Mouse (Mus musculus): ENCODE measurements around the gene Cdkal1. TPM values are rescaled to one million over a fixed set of nuclear protein-coding genes. Genes with fewer than 3 reads are reported as not detected.

The Cdkal1 gene
- polyA plus RNA-seq, 1 experiment from 2014 or later, result 35.4 TPM

GRCm38 (mm10) chr13:29857436-29857835 lies 2.0 kb upstream of the Cdkal1 start:
- H3K4me2 ChIP-seq, result no peak overlapping the region
- H3K27me3 ChIP-seq (ENCODE audit: insufficient read depth, low read length), result no peaks in the 10 kb centered on the region
- no peak overlapping the region for H3K9ac ChIP-seq
- no peak overlapping the region for H3K4me3 ChIP-seq (ENCODE audit: low read depth, low read length)
- no peaks in the 10 kb centered on the region for H3K9me3 ChIP-seq (ENCODE audit: low read depth, low read length)
- H3K27ac ChIP-seq (ENCODE audit: low read depth), result no peak overlapping the region
- no peaks in the 10 kb centered on the region for H3K36me3 ChIP-seq (ENCODE audit: insufficient read depth)
- no peak for ATAC-seq (ENCODE audit: insufficient read depth)
- H3K4me1 ChIP-seq (ENCODE audit: insufficient read depth), result no peaks in the 10 kb centered on the region
- DNase-seq, result peak; percentile 81
- 14% methylated on average over 4 of the region's 4 CpGs for WGBS
- TF ChIP-seq CTCF (IDR thresholded peaks at IDR 0.05; ENCODE audit: low read depth), result peak; percentile 68

- Histone ChIP-seq H3K4me1 (ENCODE audit: insufficient read depth) (no peaks in the 10 kb centered on the region), H3K27ac (ENCODE audit: low read depth) (peak overlapping the region; percentile 94), H3K9me3 (ENCODE audit: low read depth, low read length) (no peaks in the 10 kb centered on the region), H3K4me2 (peak overlapping the region; percentile 60), H3K27me3 (ENCODE audit: insufficient read depth, low read length) (no peaks in the 10 kb centered on the region), H3K4me3 (ENCODE audit: low read depth, low read length) (peak overlapping the region; percentile 79), H3K36me3 (ENCODE audit: insufficient read depth) (peaks cover 11% of the 10 kb centered on the region; the same call in 1 of the 2 replicates), H3K9ac (peak overlapping the region; percentile 76)
- no peak for TF ChIP-seq CTCF (IDR thresholded peaks at IDR 0.05; ENCODE audit: low read depth)
- DNase-seq (no peak), ATAC-seq (ENCODE audit: insufficient read depth) (no peak)
- WGBS, result 3% methylated on average over 5 of the region's 5 CpGs
These were observed 598 bp downstream of the Cdkal1 start for GRCm38 (mm10) chr13:29854876-29855275.

GRCm38 (mm10) chr13:29838409-29839047 lies 16.9 kb downstream of the Cdkal1 start:
- H3K27ac ChIP-seq (ENCODE audit: low read depth), result no peak overlapping the region
- H3K36me3 ChIP-seq (ENCODE audit: insufficient read depth), result peaks cover 22% of the 10 kb centered on the region; the same call in 1 of the 2 replicates
- H3K27me3 ChIP-seq (ENCODE audit: insufficient read depth, low read length), result no peaks in the 10 kb centered on the region
- no peak overlapping the region for H3K9ac ChIP-seq
- H3K4me1 ChIP-seq (ENCODE audit: insufficient read depth), result no peaks in the 10 kb centered on the region
- ATAC-seq (ENCODE audit: insufficient read depth) (no peak), DNase-seq (peak; percentile 86)
- H3K9me3 ChIP-seq (ENCODE audit: low read depth, low read length), result no peaks in the 10 kb centered on the region
- H3K4me2 ChIP-seq, result no peak overlapping the region
- 41% methylated on average over 5 of the region's 5 CpGs for WGBS
- TF ChIP-seq CTCF (IDR thresholded peaks at IDR 0.05; ENCODE audit: low read depth), result peak; percentile 78
- no peak overlapping the region for H3K4me3 ChIP-seq (ENCODE audit: low read depth, low read length)

- no peak overlapping the region for H3K4me3 ChIP-seq (ENCODE audit: low read depth, low read length)
- 17% methylated on average over 4 of the region's 4 CpGs for WGBS
- DNase-seq (peak; percentile 84), ATAC-seq (ENCODE audit: insufficient read depth) (no peak)
- peak; percentile 75 for TF ChIP-seq CTCF (IDR thresholded peaks at IDR 0.05; ENCODE audit: low read depth)
- H3K4me1 ChIP-seq (ENCODE audit: insufficient read depth), result no peaks in the 10 kb centered on the region
- peaks cover 9% of the 10 kb centered on the region; the same call in 1 of the 2 replicates for H3K36me3 ChIP-seq (ENCODE audit: insufficient read depth)
- H3K9ac ChIP-seq, result no peak overlapping the region
- H3K27me3 ChIP-seq (ENCODE audit: insufficient read depth, low read length), result no peaks in the 10 kb centered on the region
- H3K9me3 ChIP-seq (ENCODE audit: low read depth, low read length), result no peaks in the 10 kb centered on the region
- no peak overlapping the region for H3K4me2 ChIP-seq
- H3K27ac ChIP-seq (ENCODE audit: low read depth), result no peak overlapping the region
These were observed 20.3 kb downstream of the Cdkal1 start for GRCm38 (mm10) chr13:29835170-29835569.

GRCm38 (mm10) chr13:29833751-29834150 lies 21.7 kb downstream of the Cdkal1 start:
- 59% methylated on average over 8 of the region's 8 CpGs for WGBS
- no peak overlapping the region for H3K27ac ChIP-seq (ENCODE audit: low read depth)
- H3K9ac ChIP-seq, result no peak overlapping the region

GRCm38 (mm10) chr13:29831126-29831525 lies 24.3 kb downstream of the Cdkal1 start:
- Histone ChIP-seq H3K9ac (no peak overlapping the region), H3K4me2 (no peak overlapping the region), H3K36me3 (ENCODE audit: insufficient read depth) (no peaks in the 10 kb centered on the region), H3K27me3 (ENCODE audit: insufficient read depth, low read length) (no peaks in the 10 kb centered on the region), H3K27ac (ENCODE audit: low read depth) (no peak overlapping the region), H3K9me3 (ENCODE audit: low read depth, low read length) (no peaks in the 10 kb centered on the region), H3K4me1 (ENCODE audit: insufficient read depth) (no peaks in the 10 kb centered on the region), H3K4me3 (ENCODE audit: low read depth, low read length) (no peak overlapping the region)
- peak; percentile 17 for DNase-seq
- TF ChIP-seq CTCF (IDR thresholded peaks at IDR 0.05; ENCODE audit: low read depth), result no peak
- no peak for ATAC-seq (ENCODE audit: insufficient read depth)
- WGBS, result 59% methylated on average over 4 of the region's 4 CpGs

More at GRCm38 (mm10) chr13:29833751-29834150, 21.7 kb downstream of the Cdkal1 start:
- Histone ChIP-seq H3K27me3 (ENCODE audit: insufficient read depth, low read length) (no peaks in the 10 kb centered on the region), H3K4me3 (ENCODE audit: low read depth, low read length) (no peak overlapping the region), H3K4me1 (ENCODE audit: insufficient read depth) (no peaks in the 10 kb centered on the region), H3K36me3 (ENCODE audit: insufficient read depth) (peaks cover 8% of the 10 kb centered on the region; the same call in 1 of the 2 replicates), H3K9me3 (ENCODE audit: low read depth, low read length) (no peaks in the 10 kb centered on the region), H3K4me2 (no peak overlapping the region)
- TF ChIP-seq CTCF (IDR thresholded peaks at IDR 0.05; ENCODE audit: low read depth), result no peak
- ATAC-seq (ENCODE audit: insufficient read depth), result no peak
- no peak for DNase-seq

GRCm38 (mm10) chr13:29828032-29828431 lies 27.4 kb downstream of the Cdkal1 start:
- 44% methylated on average over 1 of the region's 1 CpGs for WGBS
- no peak for ATAC-seq (ENCODE audit: insufficient read depth)
- no peak for DNase-seq

More at GRCm38 (mm10) chr13:29828032-29828431, 27.4 kb downstream of the Cdkal1 start:
- no peaks in the 10 kb centered on the region for H3K27me3 ChIP-seq (ENCODE audit: insufficient read depth, low read length)
- TF ChIP-seq CTCF (IDR thresholded peaks at IDR 0.05; ENCODE audit: low read depth), result no peak
- no peak overlapping the region for H3K9ac ChIP-seq
- no peak overlapping the region for H3K27ac ChIP-seq (ENCODE audit: low read depth)
- H3K4me1 ChIP-seq (ENCODE audit: insufficient read depth), result peaks cover 9% of the 10 kb centered on the region; the same call in 1 of the 2 replicates
- no peak overlapping the region for H3K4me3 ChIP-seq (ENCODE audit: low read depth, low read length)
- no peaks in the 10 kb centered on the region for H3K36me3 ChIP-seq (ENCODE audit: insufficient read depth)
- no peaks in the 10 kb centered on the region for H3K9me3 ChIP-seq (ENCODE audit: low read depth, low read length)
- H3K4me2 ChIP-seq, result no peak overlapping the region

Data from lung, embryonic 14.5 days (tissue).